Mouse (Mus musculus): ENCODE measurements around the gene Pip4p1. TPM values are rescaled to one million over a fixed set of nuclear protein-coding genes. Genes with fewer than 3 reads are reported as not detected.
"Not testable (repeated sequence)": the region's sequence is repeated elsewhere in the genome, so short reads cannot be mapped to it uniquely, and the experiment has no call there.

Pip4p1 gene
- polyA plus RNA-seq, 1 experiment from 2014 or later: 37.9 TPM

DNA sequence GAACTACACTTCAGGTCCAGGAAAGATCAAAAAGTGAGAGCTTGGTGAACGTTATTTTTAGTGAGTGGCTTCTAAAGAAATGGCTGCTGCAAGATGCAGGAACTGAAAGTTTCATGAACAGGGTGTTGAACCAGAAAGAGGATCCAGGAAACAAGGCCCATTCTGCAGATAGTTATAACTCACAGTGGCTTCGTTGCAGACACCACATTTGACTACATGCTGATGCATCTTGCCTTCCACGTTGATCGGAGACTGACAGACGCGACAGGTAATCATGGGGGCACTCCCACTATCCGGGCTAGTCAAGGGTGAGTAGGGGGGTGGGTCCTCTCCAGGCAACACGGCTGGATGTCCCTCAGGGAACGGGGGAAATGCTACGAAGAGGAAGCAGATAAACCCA is 705 bp downstream of the Pip4p1 start:
- Histone ChIP-seq H3K27ac (ENCODE audit: low read length) (peak overlapping the region; percentile 88), H3K4me2 (ENCODE audit: low read depth, low read length) (peak overlapping the region; percentile 89), H3K27me3 (ENCODE audit: control insufficient read depth, insufficient read depth, low read length) (no peaks in the 10 kb centered on the region), H3K9ac (ENCODE audit: low read length) (peak overlapping the region; percentile 99), H3K9me3 (replicated peaks; ENCODE audit: control insufficient read depth, low read length) (no peaks in the 10 kb centered on the region), H3K36me3 (ENCODE audit: control insufficient read depth, insufficient read depth) (peaks cover 28% of the 10 kb centered on the region), H3K4me1 (ENCODE audit: control insufficient read depth, insufficient read depth, low read length) (peaks cover 21% of the 10 kb centered on the region), H3K4me3 (ENCODE audit: low read length) (peak overlapping the region; percentile 100)
- ATAC-seq (replicated peaks; ENCODE audit: extremely low read depth, insufficient read depth, low FRiP score): no peak
- WGBS: 14% methylated on average over 10 of the region's 10 CpGs

DNA sequence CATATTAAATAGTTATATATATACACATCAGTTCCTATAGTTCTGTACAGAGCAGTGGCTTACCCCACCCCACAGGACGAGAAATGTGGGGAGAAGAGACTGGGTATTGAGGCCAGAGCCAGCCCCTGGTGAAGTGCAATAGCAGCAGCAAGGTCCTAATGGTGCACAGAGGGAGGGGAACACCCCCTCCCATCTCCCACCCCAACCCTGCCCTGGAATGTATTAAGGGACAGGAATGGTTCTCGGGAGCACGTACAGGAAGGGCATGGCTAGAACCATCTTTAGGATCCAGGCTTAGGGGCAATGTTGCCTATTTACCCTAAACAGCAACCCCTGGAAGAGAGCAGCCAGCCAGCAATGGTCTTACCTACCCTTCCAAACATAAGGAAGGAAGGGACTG is 3.3 kb downstream of the Pip4p1 start:
- Histone ChIP-seq H3K27me3 (ENCODE audit: control insufficient read depth, insufficient read depth, low read length) (no peaks in the 10 kb centered on the region), H3K9ac (ENCODE audit: low read length) (no peak overlapping the region), H3K4me3 (ENCODE audit: low read length) (no peak overlapping the region), H3K4me1 (ENCODE audit: control insufficient read depth, insufficient read depth, low read length) (peaks cover 25% of the 10 kb centered on the region), H3K9me3 (replicated peaks; ENCODE audit: control insufficient read depth, low read length) (no peaks in the 10 kb centered on the region), H3K36me3 (ENCODE audit: control insufficient read depth, insufficient read depth) (peaks cover 28% of the 10 kb centered on the region), H3K27ac (ENCODE audit: low read length) (no peak overlapping the region), H3K4me2 (ENCODE audit: low read depth, low read length) (no peak overlapping the region)
- ATAC-seq (replicated peaks; ENCODE audit: extremely low read depth, insufficient read depth, low FRiP score): no peak
- 67% methylated on average over 3 of the region's 3 CpGs for WGBS

DNA sequence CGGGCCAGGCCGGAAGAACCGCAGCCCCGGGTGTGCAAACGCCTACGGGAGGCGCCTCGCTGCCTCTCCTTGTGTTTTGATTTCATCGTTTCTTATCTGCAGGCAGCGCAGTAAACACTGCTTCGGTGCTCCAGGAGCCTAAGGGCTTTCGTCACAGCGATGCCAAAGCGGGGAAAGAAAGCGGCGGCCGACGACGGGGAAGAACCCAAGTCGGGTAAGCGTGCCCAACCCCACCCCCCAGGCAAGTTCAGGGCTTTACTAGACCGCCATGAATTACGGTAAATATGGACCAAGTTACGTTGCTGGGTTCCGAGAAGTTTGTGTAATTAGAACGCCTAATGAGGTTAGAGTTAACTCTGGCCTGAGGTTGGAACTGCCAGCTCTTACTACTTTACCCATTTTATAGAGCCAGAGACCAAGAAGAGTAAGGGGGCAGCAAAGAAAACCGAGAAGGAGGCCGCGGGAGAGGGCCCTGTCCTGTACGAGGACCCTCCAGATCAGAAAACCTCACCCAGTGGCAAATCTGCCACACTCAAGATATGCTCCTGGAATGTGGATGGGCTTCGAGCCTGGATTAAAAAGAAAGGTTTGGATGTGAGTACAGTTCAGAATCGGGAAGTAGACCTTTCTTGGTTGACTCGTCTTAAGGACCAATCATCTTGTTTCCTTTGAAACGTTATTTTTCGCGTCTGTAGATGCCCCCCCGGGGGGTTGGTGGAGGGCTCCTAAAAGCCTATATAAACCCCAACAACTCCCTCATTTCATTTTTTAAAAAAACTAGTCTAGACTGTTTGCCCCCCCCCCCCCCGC is 5.3 kb downstream of the Pip4p1 start:
- H3K4me3 ChIP-seq (ENCODE audit: low read length): peak overlapping the region; percentile 97
- peak overlapping the region; percentile 95 for H3K4me2 ChIP-seq (ENCODE audit: low read depth, low read length)
- no peaks in the 10 kb centered on the region for H3K27me3 ChIP-seq (ENCODE audit: control insufficient read depth, insufficient read depth, low read length)
- peaks cover 28% of the 10 kb centered on the region for H3K36me3 ChIP-seq (ENCODE audit: control insufficient read depth, insufficient read depth)
- peak overlapping the region; percentile 94 for H3K27ac ChIP-seq (ENCODE audit: low read length)
- no peaks in the 10 kb centered on the region for H3K9me3 ChIP-seq (replicated peaks; ENCODE audit: control insufficient read depth, low read length)
- ATAC-seq (replicated peaks; ENCODE audit: extremely low read depth, insufficient read depth, low FRiP score): peak; percentile 7; the same call in 1 of the 2 replicates
- H3K4me1 ChIP-seq (ENCODE audit: control insufficient read depth, insufficient read depth, low read length): peaks cover 22% of the 10 kb centered on the region
- peak overlapping the region; percentile 89 for H3K9ac ChIP-seq (ENCODE audit: low read length)
- WGBS: 1% methylated on average over 38 of the region's 38 CpGs

DNA sequence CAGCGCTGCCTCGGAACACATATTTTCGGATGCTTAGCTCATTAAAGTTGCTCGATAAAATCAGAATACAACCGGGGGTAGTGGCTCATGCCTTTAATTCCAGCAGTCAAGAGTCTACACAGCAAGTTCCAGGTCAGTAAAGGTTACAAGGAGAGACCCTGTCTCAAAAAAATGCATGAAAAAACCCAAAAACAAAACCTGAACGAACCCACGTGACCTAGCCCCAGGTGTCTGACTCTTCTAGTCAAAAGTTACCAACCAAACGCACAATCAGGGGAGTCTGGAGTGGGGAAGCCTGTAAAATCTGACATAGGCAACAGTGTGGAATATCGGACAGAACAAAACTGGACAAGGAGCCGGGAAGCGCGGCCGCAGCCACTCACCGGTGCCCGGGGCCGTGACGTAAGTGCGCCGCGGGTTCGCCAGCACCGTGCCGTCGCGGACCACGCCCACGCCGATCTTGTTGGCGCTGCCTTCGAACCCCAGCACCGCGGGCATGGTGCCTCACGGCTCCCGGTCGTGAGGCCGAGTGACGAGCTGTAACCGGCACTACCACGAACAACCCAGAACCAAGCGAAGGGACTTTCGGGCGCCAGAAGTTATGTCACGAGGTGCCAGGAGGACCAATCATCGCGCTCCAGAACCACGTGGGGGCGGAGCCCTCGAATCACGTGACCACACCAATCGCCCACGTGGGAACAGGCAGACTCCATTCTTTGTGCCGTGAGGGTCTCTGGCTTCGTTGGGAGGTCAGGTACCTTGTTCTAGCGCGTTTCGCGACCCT is 6.2 kb downstream of the Pip4p1 start, which contains the start of the genes Osgep and Apex1:
Gene Osgep (minus strand): TSS at position 613 of the 784 bp plus-strand sequence.
Gene Apex1 (plus strand): TSS at position 688 of the 784 bp plus-strand sequence.
- no peaks in the 10 kb centered on the region for H3K27me3 ChIP-seq (ENCODE audit: control insufficient read depth, insufficient read depth, low read length)
- peak within 1 kb of the TSS; percentile 97 for H3K4me3 ChIP-seq (ENCODE audit: low read length)
- peaks cover 15% of the 10 kb centered on the region for H3K4me1 ChIP-seq (ENCODE audit: control insufficient read depth, insufficient read depth, low read length)
- H3K9me3 ChIP-seq (replicated peaks; ENCODE audit: control insufficient read depth, low read length): no peaks in the 10 kb centered on the region
- peak; percentile 96 for ATAC-seq (replicated peaks; ENCODE audit: extremely low read depth, insufficient read depth, low FRiP score)
- WGBS: under 1% methylated on average over 57 of the region's 57 CpGs
- H3K4me2 ChIP-seq (ENCODE audit: low read depth, low read length): peak within 1 kb of the TSS; percentile 95
- peak within 1 kb of the TSS; percentile 94 for H3K27ac ChIP-seq (ENCODE audit: low read length)
- peaks cover 28% of the 10 kb centered on the region for H3K36me3 ChIP-seq (ENCODE audit: control insufficient read depth, insufficient read depth)
- peak within 1 kb of the TSS; percentile 89 for H3K9ac ChIP-seq (ENCODE audit: low read length)

DNA sequence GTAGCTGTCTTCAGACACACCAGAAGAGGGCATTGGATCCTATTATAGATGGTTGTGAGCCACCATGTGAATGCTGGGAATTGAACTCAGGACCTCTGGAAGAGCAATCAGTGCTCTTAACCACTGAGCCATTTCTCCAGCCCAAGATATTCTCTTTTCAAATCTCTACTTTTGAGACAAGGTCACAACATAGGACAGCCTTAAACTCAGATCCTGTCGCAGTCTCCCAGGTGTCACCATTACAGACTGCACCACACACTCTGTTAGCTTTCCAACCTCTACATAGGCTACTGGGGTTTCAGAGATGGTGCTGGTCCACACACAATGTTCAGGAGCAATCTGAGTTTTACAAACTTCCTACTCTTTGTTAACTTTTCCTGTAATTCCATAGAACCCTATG is 7.2 kb downstream of the Pip4p1 start:
- ATAC-seq (replicated peaks; ENCODE audit: extremely low read depth, insufficient read depth, low FRiP score); H3K9me3 ChIP-seq (replicated peaks; ENCODE audit: control insufficient read depth, low read length); H3K27me3 ChIP-seq (ENCODE audit: control insufficient read depth, insufficient read depth, low read length): not testable (repeated sequence)
- Histone ChIP-seq H3K27ac (ENCODE audit: low read length) (peak overlapping the region; percentile 94; the same call in 1 of the 2 replicates), H3K4me1 (ENCODE audit: control insufficient read depth, insufficient read depth, low read length) (peaks cover 15% of the 10 kb centered on the region), H3K4me2 (ENCODE audit: low read depth, low read length) (peak overlapping the region; percentile 95), H3K9ac (ENCODE audit: low read length) (peak overlapping the region; percentile 89), H3K4me3 (ENCODE audit: low read length) (peak overlapping the region; percentile 97), H3K36me3 (ENCODE audit: control insufficient read depth, insufficient read depth) (peaks cover 23% of the 10 kb centered on the region)
- WGBS: 67% methylated on average over 1 of the region's 1 CpGs

DNA sequence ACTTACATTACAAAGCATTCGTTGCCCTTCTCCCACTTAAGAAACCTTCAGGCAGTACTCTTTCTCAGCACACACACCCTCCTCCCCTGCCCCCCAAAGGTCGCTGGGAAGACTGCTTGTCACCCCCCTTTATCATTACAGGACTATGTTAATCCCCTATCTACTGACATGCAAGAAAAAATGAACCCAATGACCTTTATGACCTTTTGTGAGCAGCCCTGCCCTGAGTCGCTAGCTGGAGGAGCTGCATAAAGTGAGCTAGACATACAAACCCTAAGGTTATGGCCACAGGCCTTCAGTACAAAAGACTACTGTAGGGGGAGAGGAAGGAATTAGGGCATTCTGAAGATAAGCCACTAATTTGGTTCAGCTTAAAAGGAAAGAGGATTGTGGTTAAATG is 19.3 kb downstream of the Pip4p1 start:
- Histone ChIP-seq H3K27ac (ENCODE audit: low read length) (no peak overlapping the region), H3K9ac (ENCODE audit: low read length) (no peak overlapping the region), H3K4me3 (ENCODE audit: low read length) (no peak overlapping the region), H3K36me3 (ENCODE audit: control insufficient read depth, insufficient read depth) (peaks cover 22% of the 10 kb centered on the region), H3K4me2 (ENCODE audit: low read depth, low read length) (no peak overlapping the region), H3K27me3 (ENCODE audit: control insufficient read depth, insufficient read depth, low read length) (no peaks in the 10 kb centered on the region), H3K9me3 (replicated peaks; ENCODE audit: control insufficient read depth, low read length) (no peaks in the 10 kb centered on the region), H3K4me1 (ENCODE audit: control insufficient read depth, insufficient read depth, low read length) (no peaks in the 10 kb centered on the region; the same call in 1 of the 2 replicates)
- WGBS: 59% methylated on average over 3 of the region's 3 CpGs
- ATAC-seq (replicated peaks; ENCODE audit: extremely low read depth, insufficient read depth, low FRiP score): no peak

DNA sequence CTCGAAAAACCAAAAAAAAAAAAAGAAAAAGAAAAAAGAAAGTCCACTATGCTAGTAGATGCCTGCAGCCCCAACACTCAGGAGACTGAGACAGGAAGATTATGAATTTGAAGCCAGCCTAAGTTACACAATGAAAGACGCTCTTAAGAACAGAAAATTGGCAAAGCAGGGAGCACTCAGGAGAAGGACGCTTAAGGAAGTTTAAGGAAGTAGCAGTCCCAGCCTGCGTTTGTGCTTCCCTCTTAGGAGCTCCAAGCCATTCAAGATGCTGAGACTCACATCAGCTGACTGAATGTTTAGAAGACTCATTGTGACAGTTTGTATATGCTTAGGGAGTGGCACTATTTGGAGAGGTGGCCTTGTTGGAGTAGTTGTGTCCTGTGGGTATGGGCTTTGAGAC is 22.5 kb downstream of the Pip4p1 start:
- Histone ChIP-seq H3K4me1 (ENCODE audit: control insufficient read depth, insufficient read depth, low read length) (peaks cover 3% of the 10 kb centered on the region; the same call in 1 of the 2 replicates), H3K4me2 (ENCODE audit: low read depth, low read length) (no peak overlapping the region), H3K4me3 (ENCODE audit: low read length) (no peak overlapping the region), H3K9ac (ENCODE audit: low read length) (no peak overlapping the region), H3K27ac (ENCODE audit: low read length) (no peak overlapping the region), H3K27me3 (ENCODE audit: control insufficient read depth, insufficient read depth, low read length) (no peaks in the 10 kb centered on the region), H3K9me3 (replicated peaks; ENCODE audit: control insufficient read depth, low read length) (no peaks in the 10 kb centered on the region), H3K36me3 (ENCODE audit: control insufficient read depth, insufficient read depth) (peaks cover 3% of the 10 kb centered on the region)
- WGBS: 74% methylated on average over 4 of the region's 4 CpGs
- ATAC-seq (replicated peaks; ENCODE audit: extremely low read depth, insufficient read depth, low FRiP score): no peak

DNA sequence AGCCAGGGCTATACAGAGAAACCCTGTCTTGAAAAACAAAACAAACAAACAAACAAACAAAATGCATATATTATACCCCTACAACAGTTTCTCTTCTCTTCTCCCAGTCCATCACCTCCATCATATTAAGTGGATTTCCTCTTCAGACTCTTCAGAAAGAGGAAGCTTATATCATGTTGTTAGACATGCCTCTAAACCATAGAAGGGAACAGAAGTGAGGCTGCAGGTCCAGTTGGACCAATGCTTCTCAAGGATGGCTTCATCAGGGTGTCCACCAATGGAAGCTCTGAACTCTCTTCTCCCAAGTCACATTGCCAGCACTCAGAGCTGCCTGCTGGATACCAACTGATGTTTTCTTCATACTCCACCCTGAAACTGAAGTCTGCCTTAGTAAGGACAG is 25.3 kb downstream of the Pip4p1 start:
- not testable (repeated sequence) for H3K27me3 ChIP-seq (ENCODE audit: control insufficient read depth, insufficient read depth, low read length); H3K36me3 ChIP-seq (ENCODE audit: control insufficient read depth, insufficient read depth); H3K27ac ChIP-seq (ENCODE audit: low read length); H3K9ac ChIP-seq (ENCODE audit: low read length); H3K4me3 ChIP-seq (ENCODE audit: low read length); H3K4me1 ChIP-seq (ENCODE audit: control insufficient read depth, insufficient read depth, low read length); ATAC-seq (replicated peaks; ENCODE audit: extremely low read depth, insufficient read depth, low FRiP score); H3K4me2 ChIP-seq (ENCODE audit: low read depth, low read length); H3K9me3 ChIP-seq (replicated peaks; ENCODE audit: control insufficient read depth, low read length)

DNA sequence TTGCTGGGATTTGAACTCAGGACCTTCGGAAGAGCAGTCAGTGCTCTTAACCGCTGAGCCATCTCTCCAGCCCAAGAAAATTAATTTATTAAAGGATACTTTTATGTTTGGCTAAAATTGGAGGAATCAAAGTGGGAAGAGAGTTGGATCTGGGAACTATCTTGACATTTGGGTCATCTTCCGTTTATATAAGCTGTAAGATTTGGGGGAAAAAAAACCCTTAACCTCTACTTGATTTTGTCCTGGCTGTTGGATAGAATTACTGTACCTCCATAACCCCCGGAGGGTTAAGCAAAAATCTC is 25.9 kb downstream of the Pip4p1 start:
- no peak overlapping the region for H3K9ac ChIP-seq (ENCODE audit: low read length)

More for the DNA sequence above, 25.9 kb downstream of the Pip4p1 start:
- no peak overlapping the region for H3K4me3 ChIP-seq (ENCODE audit: low read length)
- WGBS: 83% methylated on average over 4 of the region's 4 CpGs
- no peak overlapping the region for H3K27ac ChIP-seq (ENCODE audit: low read length)
- no peaks in the 10 kb centered on the region for H3K9me3 ChIP-seq (replicated peaks; ENCODE audit: control insufficient read depth, low read length)
- peaks cover 3% of the 10 kb centered on the region; the same call in 1 of the 2 replicates for H3K4me1 ChIP-seq (ENCODE audit: control insufficient read depth, insufficient read depth, low read length)
- no peak overlapping the region for H3K4me2 ChIP-seq (ENCODE audit: low read depth, low read length)
- no peaks in the 10 kb centered on the region for H3K27me3 ChIP-seq (ENCODE audit: control insufficient read depth, insufficient read depth, low read length)
- H3K36me3 ChIP-seq (ENCODE audit: control insufficient read depth, insufficient read depth): no peaks in the 10 kb centered on the region
- no peak for ATAC-seq (replicated peaks; ENCODE audit: extremely low read depth, insufficient read depth, low FRiP score)

Measured in heart, embryonic 16.5 days (tissue).